ENCODE assay signal across 28 mouse cellular contexts in the genomic region with DNA sequence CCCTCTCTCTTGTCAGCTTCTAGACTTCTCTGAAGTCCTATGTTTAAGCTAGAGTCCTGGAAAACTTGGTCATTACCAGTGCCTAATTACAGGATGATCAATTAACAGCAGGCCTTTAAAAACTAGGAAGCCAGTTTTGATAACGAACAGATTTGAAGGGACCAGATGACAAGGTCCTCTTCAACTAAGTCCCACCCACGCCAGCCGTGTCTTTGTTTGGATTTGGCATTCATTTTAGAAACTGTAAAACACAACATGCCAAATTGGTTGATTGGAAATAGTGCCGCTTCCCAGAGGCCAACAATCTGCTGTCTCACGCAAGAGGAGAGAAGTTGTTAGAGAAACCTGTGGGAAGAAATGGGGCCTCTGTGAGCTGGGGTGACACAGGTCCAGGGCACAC.
A peak's percentile ranks its signal among the peaks of the same experiment; 100 is the strongest.
DNase-seq lines count a peak whose midpoint lies in the region; ATAC-seq lines count a peak whose summit lies in the region.
"Had no signal": no experiment of that assay in that cellular context is flagged by ENCODE, and none has a peak within 500 bp of the region (broad histone marks: within the 10 kb centered on the region; RNA-seq: fewer than 3 reads in every experiment).

No protein-coding gene starts in this region.

- no peaks in the 10 kb centered on the region for H3K9me3 ChIP-seq in midbrain, embryonic 11.5 days (ENCODE audit: control insufficient read depth, low read length)
- H3K9me3 ChIP-seq in midbrain, embryonic 15.5 days: no peaks in the 10 kb centered on the region
- no peaks in the 10 kb centered on the region for H3K9me3 ChIP-seq in forebrain, embryonic 16.5 days (ENCODE audit: control insufficient read depth, low read length)
- H3K9me3 ChIP-seq in limb, embryonic 13.5 days: no peaks in the 10 kb centered on the region
- no peaks in the 10 kb centered on the region for H3K9me3 ChIP-seq in kidney, embryonic 15.5 days (replicated peaks)
- H3K9me3 ChIP-seq: heart, embryonic 13.5 days; hindbrain, embryonic 12.5 days; limb, embryonic 12.5 days; liver, embryonic 13.5 days; megakaryocyte, embryonic 14.5 days had no signal

- H3K27me3 ChIP-seq in midbrain, embryonic 11.5 days (ENCODE audit: control insufficient read depth, insufficient read depth, low read length): no peaks in the 10 kb centered on the region; the same call in 1 of the 2 replicates
- peaks cover 4% of the 10 kb centered on the region; the same call in 1 of the 2 replicates for H3K27me3 ChIP-seq in midbrain, embryonic 15.5 days (replicated peaks)
- peaks cover 10% of the 10 kb centered on the region for H3K27me3 ChIP-seq in forebrain, embryonic 16.5 days (replicated peaks; ENCODE audit: control insufficient read depth, insufficient read depth, low read length)
- H3K27me3 ChIP-seq in limb, embryonic 13.5 days: peaks cover 37% of the 10 kb centered on the region
- peaks cover 9% of the 10 kb centered on the region; the same call in 1 of the 2 replicates for H3K27me3 ChIP-seq in kidney, embryonic 15.5 days

- H3K4me1 ChIP-seq in midbrain, embryonic 11.5 days (ENCODE audit: control insufficient read depth, insufficient read depth, low read length): peaks cover 27% of the 10 kb centered on the region
- peaks cover 28% of the 10 kb centered on the region for H3K4me1 ChIP-seq in midbrain, embryonic 15.5 days
- H3K4me1 ChIP-seq in forebrain, embryonic 16.5 days (replicated peaks; ENCODE audit: control insufficient read depth, insufficient read depth, low read length): peaks cover 15% of the 10 kb centered on the region
- peaks cover 55% of the 10 kb centered on the region for H3K4me1 ChIP-seq in limb, embryonic 13.5 days
- H3K4me1 ChIP-seq in kidney, embryonic 15.5 days: peaks cover 17% of the 10 kb centered on the region
- H3K4me1 ChIP-seq: liver, embryonic 13.5 days; megakaryocyte, embryonic 14.5 days had no signal

- 70% methylated on average over 5 of the region's 5 CpGs for WGBS in midbrain, embryonic 11.5 days
- WGBS in midbrain, embryonic 15.5 days: 54% methylated on average over 5 of the region's 5 CpGs
- 13% methylated on average over 5 of the region's 5 CpGs for WGBS in forebrain, embryonic 16.5 days
- 50% methylated on average over 5 of the region's 5 CpGs for WGBS in limb, embryonic 13.5 days
- 82% methylated on average over 5 of the region's 5 CpGs for WGBS in kidney, embryonic 15.5 days

- no peak overlapping the region for H3K27ac ChIP-seq in midbrain, embryonic 11.5 days (ENCODE audit: low read depth, low read length)
- H3K27ac ChIP-seq in midbrain, embryonic 15.5 days: no peak overlapping the region
- H3K27ac ChIP-seq in forebrain, embryonic 16.5 days (ENCODE audit: low read length): no peak overlapping the region
- H3K27ac ChIP-seq in limb, embryonic 13.5 days: no peak overlapping the region
- no peak overlapping the region for H3K27ac ChIP-seq in kidney, embryonic 15.5 days
- H3K27ac ChIP-seq: heart, adult 2 months; heart, embryonic 13.5 days; hindbrain, embryonic 12.5 days; limb, embryonic 12.5 days; liver, embryonic 13.5 days had no signal

- H3K4me2 ChIP-seq in midbrain, embryonic 11.5 days: no peak overlapping the region
- H3K4me2 ChIP-seq in midbrain, embryonic 15.5 days: no peak overlapping the region
- H3K4me2 ChIP-seq in forebrain, embryonic 16.5 days (ENCODE audit: low read length): no peak overlapping the region
- peak overlapping the region; percentile 23; the same call in 1 of the 2 replicates for H3K4me2 ChIP-seq in limb, embryonic 13.5 days (replicated peaks)
- H3K4me2 ChIP-seq in kidney, embryonic 15.5 days: no peak overlapping the region
- H3K4me2 ChIP-seq: heart, embryonic 13.5 days; hindbrain, embryonic 12.5 days; liver, embryonic 13.5 days; lung, embryonic 14.5 days had no signal

- peak; percentile 88 for DNase-seq in midbrain, embryonic 11.5 days (ENCODE audit: low spot score, missing footprints)
- peak; percentile 5 for DNase-seq in layer of hippocampus, adult 9-10 months (ENCODE audit: low spot score)
- DNase-seq in left cerebral cortex, postnatal 25 days (ENCODE audit: low spot score in 2 of 2): no peak
- DNase-seq: adrenal gland, adult 8-10 months; B cell, adult 2 months; cerebellum, adult 8-10 months; cerebellum, postnatal 36 days; embryo, embryonic 11 days; gastrocnemius, postnatal 36 days; heart, adult 2 months; heart, postnatal 14 days; kidney, adult 11 months; kidney, postnatal 4 days; liver, embryonic 13.5 days; lung, embryonic 14.5 days; lung, postnatal 36 days; thymus, adult 18-20 months; thymus, postnatal 36 days had no signal

- ATAC-seq in midbrain, embryonic 11.5 days (ENCODE audit: low FRiP score): no peak
- no peak for ATAC-seq in midbrain, embryonic 15.5 days (replicated peaks)
- ATAC-seq in forebrain, embryonic 16.5 days: peak; percentile 22; the same call in 1 of the 2 replicates
- ATAC-seq in limb, embryonic 13.5 days (ENCODE audit: low FRiP score, low read depth): no peak
- no peak for ATAC-seq in kidney, embryonic 15.5 days (replicated peaks; ENCODE audit: low FRiP score)
- ATAC-seq: activated CD4-positive, CD25-positive, alpha-beta regulatory T cell, adult 4 months had no signal

- no peak overlapping the region for H3K4me3 ChIP-seq in midbrain, embryonic 11.5 days (ENCODE audit: low read depth, low read length)
- H3K4me3 ChIP-seq in midbrain, embryonic 15.5 days: no peak overlapping the region
- H3K4me3 ChIP-seq in forebrain, embryonic 16.5 days (replicated peaks; ENCODE audit: low read length): no peak overlapping the region
- no peak overlapping the region for H3K4me3 ChIP-seq in limb, embryonic 13.5 days
- no peak overlapping the region for H3K4me3 ChIP-seq in kidney, embryonic 15.5 days (replicated peaks)
- H3K4me3 ChIP-seq: heart, adult 2 months; heart, embryonic 13.5 days; hindbrain, embryonic 12.5 days; limb, embryonic 12.5 days; liver, embryonic 13.5 days; megakaryocyte, embryonic 14.5 days had no signal

- no peaks in the 10 kb centered on the region for H3K36me3 ChIP-seq in midbrain, embryonic 11.5 days (ENCODE audit: control insufficient read depth, insufficient read depth, low read length)
- H3K36me3 ChIP-seq in midbrain, embryonic 15.5 days (replicated peaks): no peaks in the 10 kb centered on the region
- no peaks in the 10 kb centered on the region for H3K36me3 ChIP-seq in forebrain, embryonic 16.5 days (ENCODE audit: control insufficient read depth, insufficient read depth)
- no peaks in the 10 kb centered on the region for H3K36me3 ChIP-seq in limb, embryonic 13.5 days
- no peaks in the 10 kb centered on the region for H3K36me3 ChIP-seq in kidney, embryonic 15.5 days
- H3K36me3 ChIP-seq: G1E; heart, embryonic 13.5 days; hindbrain, embryonic 12.5 days; limb, embryonic 12.5 days; liver, embryonic 13.5 days had no signal

- intact Hi-C loops in left cerebral cortex, postnatal 25 days (cut with DNase I): loop anchor here (5.0 kb wide), 6 partner anchors 126 to 799 kb away; partner anchors contain the start of gene Tcf7l2

- H3K9ac ChIP-seq in midbrain, embryonic 11.5 days (ENCODE audit: low read length): no peak overlapping the region; the same call in 1 of the 2 replicates
- no peak overlapping the region for H3K9ac ChIP-seq in midbrain, embryonic 15.5 days
- H3K9ac ChIP-seq in forebrain, embryonic 16.5 days (replicated peaks; ENCODE audit: low read depth, low read length): no peak overlapping the region
- no peak overlapping the region for H3K9ac ChIP-seq in limb, embryonic 13.5 days
- H3K9ac ChIP-seq in kidney, embryonic 15.5 days: no peak overlapping the region
- H3K9ac ChIP-seq: heart, embryonic 13.5 days; hindbrain, embryonic 12.5 days; limb, embryonic 12.5 days; liver, embryonic 13.5 days; lung, embryonic 14.5 days had no signal

Comparison
In these comparisons a context has a peak if more than half of its experiments do, and no peak if none do; other contexts are left out.
1. DNase-seq: peak in midbrain, embryonic 11.5 days (single experiment) and layer of hippocampus, adult 9-10 months (single experiment); none in left cerebral cortex, postnatal 25 days (0 of 2).